Mouse (Mus musculus) heart, postnatal 0 days (tissue): ENCODE data around the gene Isg20.

Source experiments
- CTCF ChIP-seq: IDR thresholded peaks from 2 replicates; pipeline ENCODE4 v1.5.1; 2016; ENCODE audit warnings: antibody characterized with exemption, control low read depth, low read depth
- EP300 ChIP-seq: IDR thresholded peaks from 2 replicates; pipeline ENCODE4 v1.6.1; 2016; ENCODE audit warnings: antibody characterized with exemption, low read depth

DNA sequence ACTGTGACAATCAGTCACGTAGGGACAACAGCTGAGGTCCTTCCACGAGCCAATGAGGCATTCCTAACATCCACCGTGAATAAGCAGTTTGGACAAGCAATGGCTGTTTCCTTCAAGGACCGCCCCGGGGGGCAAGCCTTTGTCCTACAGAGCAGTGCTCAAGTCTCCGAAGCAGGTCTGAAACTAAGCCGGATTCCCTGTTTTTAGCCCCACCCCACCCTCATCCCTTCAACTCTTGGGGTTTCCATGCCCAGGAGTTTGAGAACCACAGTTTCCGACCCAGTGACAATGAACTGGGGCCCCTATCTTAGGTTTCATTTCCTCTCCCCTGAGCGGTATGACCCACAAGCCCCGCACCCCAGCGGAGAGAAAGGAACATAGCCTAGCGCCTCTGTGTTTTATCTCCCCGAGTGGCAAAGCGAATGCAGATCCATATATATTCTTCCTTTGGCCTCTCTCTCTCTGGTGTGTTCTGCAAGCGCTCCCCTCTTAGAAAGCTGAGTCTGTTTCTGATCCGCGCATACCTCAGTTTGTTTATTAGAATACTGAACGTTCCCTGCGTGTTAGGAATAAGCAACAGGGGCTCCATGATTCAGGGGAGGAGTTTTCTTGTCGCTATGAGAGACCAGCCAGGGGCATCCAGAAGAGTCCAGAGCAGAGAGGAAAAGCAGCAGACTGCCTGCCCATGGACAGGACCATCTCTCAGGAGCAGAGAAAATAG lies 811 bp upstream of the Isg20 start:
- TF ChIP-seq CTCF (no peak), EP300 (no peak)
